Mouse (Mus musculus): ENCODE measurements around the gene Fads6. TPM values are rescaled to one million over a fixed set of nuclear protein-coding genes. Genes with fewer than 3 reads are reported as not detected.

The Fads6 gene
- polyA plus RNA-seq, 1 experiment from 2014 or later: 1.1 TPM

GRCm38 (mm10) chr11:115321906-115322693 lies 24.6 kb upstream of the Fads6 start, which contains the start of gene Ush1g:
TSS of gene Ush1g (minus strand) at chr11:115322041.
- peak within 1 kb of the TSS; percentile 55; the same call in 1 of the 2 replicates for H3K9ac ChIP-seq
- H3K36me3 ChIP-seq: no peaks in the 10 kb centered on the region
- peak within 1 kb of the TSS; percentile 23 for H3K4me3 ChIP-seq
- peaks cover 94% of the 10 kb centered on the region for H3K27me3 ChIP-seq
- peak within 1 kb of the TSS; percentile 37 for H3K4me2 ChIP-seq
- 4% methylated on average over 35 of the region's 35 CpGs for WGBS
- peak; percentile 21 for ATAC-seq (ENCODE audit: low read depth)
- H3K9me3 ChIP-seq: no peaks in the 10 kb centered on the region
- H3K27ac ChIP-seq (replicated peaks): no peak within 1 kb of the TSS
- H3K4me1 ChIP-seq (replicated peaks): peaks cover 46% of the 10 kb centered on the region

GRCm38 (mm10) chr11:115319704-115320383 lies 22.4 kb upstream of the Fads6 start:
- no peak overlapping the region for H3K27ac ChIP-seq (replicated peaks)
- peaks cover 46% of the 10 kb centered on the region for H3K4me1 ChIP-seq (replicated peaks)
- 5% methylated on average over 18 of the region's 18 CpGs for WGBS
- H3K4me3 ChIP-seq: no peak overlapping the region
- H3K36me3 ChIP-seq: no peaks in the 10 kb centered on the region
- peaks cover 100% of the 10 kb centered on the region for H3K27me3 ChIP-seq
- no peak for ATAC-seq (ENCODE audit: low read depth)
- H3K9ac ChIP-seq: no peak overlapping the region
- H3K4me2 ChIP-seq: no peak overlapping the region
- no peaks in the 10 kb centered on the region for H3K9me3 ChIP-seq

GRCm38 (mm10) chr11:115318245-115319027 lies 21.0 kb upstream of the Fads6 start:
- Histone ChIP-seq H3K9me3 (no peaks in the 10 kb centered on the region), H3K36me3 (no peaks in the 10 kb centered on the region), H3K4me1 (replicated peaks) (peaks cover 45% of the 10 kb centered on the region), H3K9ac (no peak overlapping the region), H3K27me3 (peaks cover 98% of the 10 kb centered on the region), H3K4me3 (0 out of 2 replicates have a peak overlapping the region, but pooled peaks have one; percentile 9), H3K4me2 (peak overlapping the region; percentile 25), H3K27ac (replicated peaks) (no peak overlapping the region)
- no peak for ATAC-seq (ENCODE audit: low read depth)
- 3% methylated on average over 63 of the region's 63 CpGs for WGBS

- Histone ChIP-seq H3K4me1 (replicated peaks) (peaks cover 32% of the 10 kb centered on the region), H3K4me3 (no peak overlapping the region), H3K36me3 (no peaks in the 10 kb centered on the region), H3K27me3 (peaks cover 98% of the 10 kb centered on the region), H3K9ac (no peak overlapping the region), H3K27ac (replicated peaks) (no peak overlapping the region), H3K9me3 (no peaks in the 10 kb centered on the region), H3K4me2 (no peak overlapping the region)
- WGBS: 68% methylated on average over 7 of the region's 7 CpGs
- no peak for ATAC-seq (ENCODE audit: low read depth)
Measured at GRCm38 (mm10) chr11:115317204-115317603, 19.7 kb upstream of the Fads6 start.

DNA sequence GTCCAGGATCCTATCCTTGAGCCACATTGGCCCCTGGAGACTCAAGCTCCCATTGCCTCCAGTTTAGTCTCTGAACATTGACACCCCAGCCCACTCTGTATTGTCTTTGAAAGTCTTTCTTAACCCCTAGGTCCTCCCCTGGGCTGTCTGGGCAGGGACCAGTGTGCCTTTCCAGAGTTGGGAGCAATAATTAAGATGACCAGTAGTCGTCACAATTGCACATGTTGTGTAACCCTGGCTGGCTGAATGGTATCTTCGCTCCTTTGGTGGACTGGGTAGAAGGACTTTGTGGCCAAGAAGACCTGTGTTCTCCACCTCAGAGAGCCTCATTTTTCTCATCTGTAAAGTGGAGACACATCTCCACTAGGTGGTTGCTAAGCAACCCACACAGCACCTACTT lies 16.8 kb upstream of the Fads6 start:
- WGBS: 42% methylated on average over 2 of the region's 2 CpGs
- H3K4me2 ChIP-seq: no peak overlapping the region
- ATAC-seq (ENCODE audit: low read depth): no peak

GRCm38 (mm10) chr11:115308781-115309180 lies 11.3 kb upstream of the Fads6 start:
- Histone ChIP-seq H3K4me3 (no peak overlapping the region), H3K4me1 (replicated peaks) (peaks cover 9% of the 10 kb centered on the region), H3K9ac (no peak overlapping the region), H3K27ac (replicated peaks) (no peak overlapping the region), H3K4me2 (no peak overlapping the region), H3K36me3 (no peaks in the 10 kb centered on the region), H3K27me3 (peaks cover 25% of the 10 kb centered on the region), H3K9me3 (no peaks in the 10 kb centered on the region)
- WGBS: 60% methylated on average over 1 of the region's 1 CpGs
- no peak for ATAC-seq (ENCODE audit: low read depth)

More for the DNA sequence above, 16.8 kb upstream of the Fads6 start:
- H3K27ac ChIP-seq (replicated peaks): no peak overlapping the region
- no peaks in the 10 kb centered on the region for H3K9me3 ChIP-seq
- no peak overlapping the region for H3K4me3 ChIP-seq
- H3K4me1 ChIP-seq (replicated peaks): peaks cover 13% of the 10 kb centered on the region
- H3K9ac ChIP-seq: no peak overlapping the region
- H3K27me3 ChIP-seq: peaks cover 73% of the 10 kb centered on the region
- H3K36me3 ChIP-seq: no peaks in the 10 kb centered on the region

- peaks cover 9% of the 10 kb centered on the region for H3K4me1 ChIP-seq (replicated peaks)
- H3K27ac ChIP-seq (replicated peaks): no peak within 1 kb of the TSS
- no peaks in the 10 kb centered on the region for H3K36me3 ChIP-seq
- H3K9me3 ChIP-seq: no peaks in the 10 kb centered on the region
- H3K4me3 ChIP-seq: no peak within 1 kb of the TSS
- no peak within 1 kb of the TSS for H3K4me2 ChIP-seq
- ATAC-seq (ENCODE audit: low read depth): no peak
- H3K27me3 ChIP-seq: peaks cover 7% of the 10 kb centered on the region; the same call in 1 of the 2 replicates
- H3K9ac ChIP-seq: peak within 1 kb of the TSS; percentile 12; the same call in 1 of the 2 replicates
- 11% methylated on average over 8 of the region's 8 CpGs for WGBS
Measured at GRCm38 (mm10) chr11:115306863-115307262, 9.4 kb upstream of the Fads6 start, which contains the start of gene Otop2. TSS of gene Otop2 (plus strand) at chr11:115307163.

DNA sequence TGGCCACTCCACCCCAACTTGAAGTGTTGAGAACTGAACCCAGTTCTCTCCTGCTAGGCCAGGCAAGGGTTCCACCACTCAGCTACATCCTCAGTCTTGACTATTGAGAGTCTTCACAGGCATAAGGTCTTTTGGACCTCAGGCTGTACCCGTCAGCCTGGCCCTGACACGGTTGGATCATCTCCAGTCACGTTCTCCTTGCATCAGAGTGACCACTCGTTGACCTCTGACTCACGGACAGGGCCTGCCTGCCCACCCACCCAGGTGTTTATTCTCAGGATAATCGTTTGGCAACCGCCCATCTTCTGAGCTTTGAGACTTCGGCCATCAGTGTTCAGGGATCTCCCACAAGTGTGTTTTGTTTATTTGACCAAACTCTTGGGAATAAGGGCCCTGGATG lies 5.7 kb upstream of the Fads6 start:
- H3K27me3 ChIP-seq: peaks cover 13% of the 10 kb centered on the region; the same call in 1 of the 2 replicates
- no peaks in the 10 kb centered on the region for H3K9me3 ChIP-seq
- H3K9ac ChIP-seq: no peak overlapping the region
- 76% methylated on average over 8 of the region's 8 CpGs for WGBS
- H3K4me2 ChIP-seq: no peak overlapping the region
- ATAC-seq (ENCODE audit: low read depth): no peak
- peaks cover 9% of the 10 kb centered on the region for H3K4me1 ChIP-seq (replicated peaks)
- H3K27ac ChIP-seq (replicated peaks): no peak overlapping the region
- H3K4me3 ChIP-seq: no peak overlapping the region
- H3K36me3 ChIP-seq: no peaks in the 10 kb centered on the region

- no peak for ATAC-seq (ENCODE audit: low read depth)
- Histone ChIP-seq H3K27ac (replicated peaks) (no peak overlapping the region), H3K4me3 (no peak overlapping the region), H3K27me3 (peaks cover 17% of the 10 kb centered on the region), H3K9me3 (no peaks in the 10 kb centered on the region), H3K9ac (no peak overlapping the region), H3K4me1 (replicated peaks) (peaks cover 16% of the 10 kb centered on the region), H3K36me3 (no peaks in the 10 kb centered on the region), H3K4me2 (no peak overlapping the region)
- WGBS: 93% methylated on average over 2 of the region's 2 CpGs
Measured at GRCm38 (mm10) chr11:115301351-115301750, 3.9 kb upstream of the Fads6 start.

DNA sequence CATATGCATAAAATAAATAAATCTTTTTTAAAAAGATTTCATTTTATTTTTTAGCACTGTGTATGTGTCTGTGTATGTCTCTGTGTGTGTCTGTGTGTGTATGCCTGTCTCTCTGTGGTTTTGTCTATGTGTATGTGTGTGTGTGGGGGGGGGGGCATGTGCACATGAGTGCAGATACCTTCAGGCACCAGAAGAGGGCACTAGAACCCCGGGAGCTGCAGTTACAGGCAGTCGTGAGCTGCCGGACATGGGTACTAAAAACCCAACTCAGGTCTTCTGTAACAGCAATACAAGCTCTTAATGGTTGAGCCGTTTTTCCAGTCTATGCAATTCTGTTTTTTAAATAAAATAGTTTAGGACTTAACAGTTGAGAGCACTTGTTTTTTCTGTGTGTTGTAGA lies 3.3 kb upstream of the Fads6 start:
- H3K4me2 ChIP-seq: no peak overlapping the region
- ATAC-seq (ENCODE audit: low read depth): no peak
- no peak overlapping the region for H3K4me3 ChIP-seq
- 87% methylated on average over 4 of the region's 4 CpGs for WGBS
- no peak overlapping the region for H3K9ac ChIP-seq
- H3K27me3 ChIP-seq: peaks cover 21% of the 10 kb centered on the region
- no peaks in the 10 kb centered on the region for H3K36me3 ChIP-seq
- H3K27ac ChIP-seq (replicated peaks): no peak overlapping the region
- H3K4me1 ChIP-seq (replicated peaks): peaks cover 17% of the 10 kb centered on the region
- no peaks in the 10 kb centered on the region for H3K9me3 ChIP-seq

DNA sequence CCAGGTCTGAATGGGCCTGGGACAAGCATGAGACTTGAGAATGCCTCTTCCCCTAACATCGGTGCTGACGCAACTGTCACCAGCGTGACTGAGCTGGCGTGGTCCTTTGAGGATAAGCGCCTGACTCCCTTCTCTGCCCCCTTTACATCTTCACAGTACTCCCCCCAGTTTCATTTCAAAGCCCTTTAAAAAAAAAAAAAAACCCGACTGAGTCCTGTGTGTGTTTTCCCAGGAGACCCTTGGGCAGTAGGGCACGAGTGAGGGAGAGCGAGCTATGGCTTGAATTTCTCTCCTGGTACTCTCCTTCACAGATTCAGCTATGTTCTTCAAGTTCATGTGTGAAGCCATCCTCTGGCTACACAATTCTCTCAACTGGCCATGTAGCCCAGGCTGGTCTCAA lies 697 bp upstream of the Fads6 start:
- peak overlapping the region; percentile 80; the same call in 1 of the 2 replicates for H3K4me2 ChIP-seq
- H3K36me3 ChIP-seq: no peaks in the 10 kb centered on the region
- WGBS: 67% methylated on average over 8 of the region's 8 CpGs

More for the DNA sequence above, 697 bp upstream of the Fads6 start:
- no peaks in the 10 kb centered on the region for H3K9me3 ChIP-seq
- H3K9ac ChIP-seq: no peak overlapping the region
- peaks cover 21% of the 10 kb centered on the region for H3K27me3 ChIP-seq
- no peak overlapping the region for H3K27ac ChIP-seq (replicated peaks)
- peaks cover 17% of the 10 kb centered on the region for H3K4me1 ChIP-seq (replicated peaks)
- no peak overlapping the region for H3K4me3 ChIP-seq
- ATAC-seq (ENCODE audit: low read depth): no peak

All from neural tube, embryonic 13.5 days (tissue).